Mouse (Mus musculus): Measurements from ENCODE around the gene Milr1. TPM values are rescaled to one million over a fixed set of nuclear protein-coding genes. Genes with fewer than 3 reads are reported as not detected.

Milr1 gene
- polyA plus RNA-seq, 1 experiment from 2014 or later = 0.54 TPM

Small RNAs within 50 kb of the gene (microRNA-seq; reads per million reads assigned to microRNA genes)
- gene Gm25994 = not detected
- gene Mir3064 = 8.6 reads per million, percentile 22 among the genes with 10 or more reads in this experiment

Other genes with a start within 250 kb of the Milr1 start
- 9.6 and 10.7 TPM in 2 replicates for gene Tex2, start 137.8 kb upstream of the Milr1 start, polyA plus RNA-seq (2015; fragmentation: Nextera tagmentation; extraction: Ambion mirVana)
- gene Pecam1, start 598 bp upstream of the Milr1 start, polyA plus RNA-seq (2015; fragmentation: Nextera tagmentation; extraction: Ambion mirVana) = 12.4 and 13.7 TPM in 2 replicates
- 9.6 and 10.0 TPM in 2 replicates for gene Polg2, start 28.3 kb downstream of the Milr1 start, polyA plus RNA-seq (2015; fragmentation: Nextera tagmentation; extraction: Ambion mirVana)
- gene Ddx5, start 38.0 kb downstream of the Milr1 start, polyA plus RNA-seq (2015; fragmentation: Nextera tagmentation; extraction: Ambion mirVana) = 503 and 514 TPM in 2 replicates
- 19.5 and 21.6 TPM in 2 replicates for gene Cep95, start 38.0 kb downstream of the Milr1 start, polyA plus RNA-seq (2015; fragmentation: Nextera tagmentation; extraction: Ambion mirVana)
- 15.9 and 16.0 TPM in 2 replicates for gene Smurf2, start 169.5 kb downstream of the Milr1 start, polyA plus RNA-seq (2015; fragmentation: Nextera tagmentation; extraction: Ambion mirVana)
- gene Kpna2, start 248.3 kb downstream of the Milr1 start, polyA plus RNA-seq (2015; fragmentation: Nextera tagmentation; extraction: Ambion mirVana) = 481 and 506 TPM in 2 replicates